Mouse (Mus musculus): ENCODE measurements at regions not wholly inside any gene's neighbourhood (a gene's known extent, or its start where the extent isn't known, plus 50 kb on each side); places are given as distances from the start of the nearest gene placed in this dataset.
A peak's percentile ranks its signal among the peaks of the same experiment; 100 is the strongest.

DNA sequence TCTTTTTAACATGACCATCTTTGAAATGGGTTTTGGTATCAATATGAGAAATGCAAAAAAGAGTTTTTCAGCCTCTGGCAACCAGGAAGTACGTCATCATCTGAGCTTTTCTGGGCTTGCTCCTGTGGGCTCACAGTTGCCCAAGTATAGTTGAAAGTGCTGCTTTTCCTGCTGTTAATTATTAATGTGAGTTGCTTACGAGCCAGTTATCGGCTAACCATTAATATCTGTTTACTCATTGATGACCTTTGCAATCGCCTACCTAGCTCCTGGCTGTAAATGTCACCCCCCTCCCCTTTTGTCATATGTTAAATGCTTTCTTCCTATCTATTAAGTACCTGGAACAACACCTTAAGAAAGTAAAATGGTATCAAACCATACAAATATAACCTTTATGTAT lies 135.3 kb upstream of the Nr2f2 start:
- DNase-seq (ENCODE audit: extremely low read depth, insufficient read length, low spot score), result no peak

- DNase-seq (ENCODE audit: extremely low read depth, insufficient read length, low spot score), result no peak
Observed at GRCm38 (mm10) chr7:70496541-70497154, 130.1 kb upstream of the Nr2f2 start.

DNA sequence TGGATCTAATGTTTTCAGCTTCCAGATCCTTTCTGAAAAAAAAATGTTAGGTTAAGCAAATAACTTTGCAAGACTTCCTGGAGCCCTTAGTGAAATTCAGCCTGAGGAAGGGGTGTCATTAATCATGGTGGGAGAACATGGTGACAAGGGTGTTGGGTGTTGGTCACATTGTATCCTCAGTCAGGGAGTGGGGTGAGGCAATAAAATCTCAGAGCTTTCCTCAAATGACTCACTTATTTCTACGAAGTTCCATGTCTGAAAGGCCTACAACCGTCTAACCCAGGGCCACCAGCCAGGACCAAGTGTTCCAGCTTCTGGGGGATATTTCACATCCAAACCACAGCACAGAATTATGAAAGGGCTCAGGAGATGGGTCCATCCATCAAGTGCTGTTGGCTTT lies 117.7 kb upstream of the Nr2f2 start:
- DNase-seq (ENCODE audit: extremely low read depth, insufficient read length, low spot score), result no peak

- no peak for DNase-seq (ENCODE audit: extremely low read depth, insufficient read length, low spot score)
Observed at GRCm38 (mm10) chr7:70483536-70483935, 117.0 kb upstream of the Nr2f2 start.

GRCm38 (mm10) chr7:70481880-70482279 lies 115.3 kb upstream of the Nr2f2 start:
- DNase-seq (ENCODE audit: extremely low read depth, insufficient read length, low spot score), result no peak

DNA sequence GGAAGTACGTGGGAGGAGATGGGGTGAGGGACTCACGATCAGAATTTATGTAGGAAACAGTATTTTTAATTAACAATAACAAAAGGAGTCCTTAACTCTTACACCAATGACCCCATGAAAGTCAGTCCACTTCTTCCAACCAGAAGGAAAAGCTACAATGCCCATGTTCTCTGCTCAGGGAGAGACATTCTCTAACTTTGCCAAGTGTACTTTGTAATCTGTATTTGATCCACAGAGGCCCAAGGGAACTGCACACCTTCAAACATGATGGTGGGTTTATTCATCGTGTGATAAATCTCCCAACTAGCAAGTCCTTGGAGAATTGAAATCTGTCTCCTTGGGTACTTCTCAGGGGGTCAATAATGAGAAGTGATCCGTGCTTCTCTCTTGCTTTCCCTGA lies 106.3 kb upstream of the Nr2f2 start:
- DNase-seq (ENCODE audit: extremely low read depth, insufficient read length, low spot score), result no peak

- DNase-seq (ENCODE audit: extremely low read depth, insufficient read length, low spot score), result no peak
Observed at GRCm38 (mm10) chr7:70470557-70470956, 104.0 kb upstream of the Nr2f2 start.

DNA sequence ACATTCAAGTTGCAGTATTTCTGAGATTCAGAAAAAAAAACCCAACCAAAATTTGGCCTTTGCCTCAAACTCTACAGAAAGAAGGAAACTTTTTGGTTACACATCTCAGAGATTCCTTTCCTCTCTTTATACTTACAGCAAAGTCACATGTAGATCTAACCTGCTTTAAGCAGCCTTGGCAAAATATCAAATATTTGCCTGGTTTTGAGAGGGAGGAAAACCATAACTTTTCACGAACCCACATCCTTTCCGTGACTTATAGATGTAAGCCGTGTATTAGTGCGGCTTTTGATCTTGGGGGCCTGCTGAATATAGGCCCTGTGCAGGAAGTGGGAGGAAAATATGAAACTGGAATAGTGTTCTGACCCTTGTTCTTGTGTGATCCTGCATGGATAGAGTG lies 95.6 kb upstream of the Nr2f2 start:
- DNase-seq (ENCODE audit: extremely low read depth, insufficient read length, low spot score), result no peak

DNA sequence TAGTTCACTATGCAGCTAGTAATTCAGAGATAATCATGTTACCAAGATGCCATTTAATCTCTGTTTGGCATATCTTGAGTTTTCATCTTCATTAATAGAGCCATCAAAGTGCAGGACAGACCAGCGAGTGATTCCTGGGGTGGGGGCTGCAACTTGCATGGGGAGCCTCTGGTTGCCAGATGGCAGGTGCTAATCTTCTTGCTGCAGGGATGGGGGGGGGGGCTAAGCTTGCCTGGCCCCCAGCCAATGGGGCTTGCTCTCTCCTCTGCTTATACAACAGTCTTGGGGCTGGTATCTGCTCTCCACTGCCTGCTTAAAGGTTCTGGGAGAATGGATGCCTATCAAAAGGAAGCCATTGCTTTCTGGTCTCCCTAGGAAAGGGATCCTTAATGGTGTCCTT lies 88.0 kb upstream of the Nr2f2 start:
- DNase-seq (ENCODE audit: extremely low read depth, insufficient read length, low spot score), result no peak

DNA sequence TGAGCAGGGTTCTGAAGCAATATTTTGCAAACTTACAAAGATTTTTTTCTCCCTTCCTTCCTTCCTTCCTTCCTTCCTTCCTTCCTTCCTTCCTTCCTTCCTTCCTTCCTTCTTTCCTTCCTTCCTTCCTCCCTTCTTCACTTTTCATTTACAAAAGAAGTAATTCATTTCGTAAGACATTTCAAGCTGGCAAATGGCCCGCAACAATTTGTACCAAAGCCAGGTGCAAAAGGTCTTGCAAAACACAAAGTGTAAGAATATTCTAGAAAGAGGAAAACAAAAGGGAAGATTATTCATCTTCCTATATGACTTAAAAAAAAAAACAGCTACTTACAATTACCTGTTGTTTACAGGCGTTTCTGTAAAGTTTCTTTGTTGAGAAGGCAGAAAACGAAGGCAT lies 86.3 kb upstream of the Nr2f2 start:
- DNase-seq (ENCODE audit: extremely low read depth, insufficient read length, low spot score), result no peak

DNA sequence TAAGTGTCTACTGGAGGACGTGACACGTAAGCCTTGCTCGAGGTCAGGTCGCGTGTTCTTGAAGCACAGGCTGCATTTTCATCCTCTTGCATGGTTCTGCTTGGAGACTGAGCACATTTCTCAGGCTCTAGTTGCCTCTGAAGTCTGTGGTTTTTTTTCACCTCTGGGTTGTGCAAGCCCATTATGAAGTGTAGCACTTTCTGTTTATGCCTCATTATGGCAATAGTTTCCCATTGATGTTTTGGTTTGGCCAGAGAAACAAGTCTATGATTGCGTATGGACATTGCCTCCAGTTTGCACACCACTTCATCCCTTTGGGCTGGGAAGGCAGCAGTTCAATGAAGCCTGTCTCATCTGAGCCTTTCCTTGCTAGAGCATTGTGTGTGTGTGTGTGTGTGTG lies 72.4 kb upstream of the Nr2f2 start:
- DNase-seq (ENCODE audit: extremely low read depth, insufficient read length, low spot score), result no peak

GRCm38 (mm10) chr7:70433838-70434237 lies 67.3 kb upstream of the Nr2f2 start:
- DNase-seq (ENCODE audit: extremely low read depth, insufficient read length, low spot score), result no peak

DNA sequence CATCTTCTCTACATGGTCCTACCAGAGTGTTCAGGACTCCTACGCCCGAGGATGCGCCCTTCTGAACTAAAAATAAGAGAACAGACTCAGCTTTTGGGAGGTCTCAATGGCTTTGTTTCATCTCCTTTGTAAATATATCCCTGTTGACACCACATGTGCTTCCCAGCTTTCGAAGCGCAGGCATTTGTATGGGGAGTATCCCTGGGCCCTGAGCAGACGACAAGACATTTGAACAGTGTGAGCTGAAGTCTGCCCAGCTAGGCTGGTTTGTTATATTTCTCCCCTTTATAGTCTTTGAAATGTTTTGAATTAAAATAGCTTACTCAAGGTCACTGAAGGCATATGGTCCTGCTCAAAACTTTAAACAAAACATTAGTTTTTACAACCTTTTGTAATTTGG lies 66.8 kb upstream of the Nr2f2 start:
- no peak for DNase-seq (ENCODE audit: extremely low read depth, insufficient read length, low spot score)

- DNase-seq (ENCODE audit: extremely low read depth, insufficient read length, low spot score), result no peak
Observed at GRCm38 (mm10) chr7:70431712-70432111, 65.2 kb upstream of the Nr2f2 start.

DNA sequence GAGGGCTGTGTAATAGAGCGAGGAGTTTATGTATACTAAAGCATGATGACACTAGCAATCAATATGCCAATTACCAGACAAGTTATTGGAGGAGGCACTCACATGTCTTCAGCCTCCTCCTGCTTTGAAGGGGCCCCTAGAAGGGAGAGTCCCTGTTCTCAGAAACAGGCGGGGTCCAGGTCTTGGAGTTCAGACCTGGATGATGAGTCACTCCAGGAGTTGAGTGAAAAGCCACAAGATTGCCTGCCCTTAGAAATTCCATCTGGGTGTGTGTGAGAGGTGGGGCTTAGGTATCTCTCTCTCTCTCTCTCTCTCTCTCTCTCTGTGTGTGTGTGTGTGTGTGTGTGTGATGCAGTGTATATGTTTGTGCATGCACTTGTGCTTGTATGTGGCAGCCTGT lies 62.8 kb upstream of the Nr2f2 start:
- peak; percentile 59 for DNase-seq (ENCODE audit: extremely low read depth, insufficient read length, low spot score)

DNA sequence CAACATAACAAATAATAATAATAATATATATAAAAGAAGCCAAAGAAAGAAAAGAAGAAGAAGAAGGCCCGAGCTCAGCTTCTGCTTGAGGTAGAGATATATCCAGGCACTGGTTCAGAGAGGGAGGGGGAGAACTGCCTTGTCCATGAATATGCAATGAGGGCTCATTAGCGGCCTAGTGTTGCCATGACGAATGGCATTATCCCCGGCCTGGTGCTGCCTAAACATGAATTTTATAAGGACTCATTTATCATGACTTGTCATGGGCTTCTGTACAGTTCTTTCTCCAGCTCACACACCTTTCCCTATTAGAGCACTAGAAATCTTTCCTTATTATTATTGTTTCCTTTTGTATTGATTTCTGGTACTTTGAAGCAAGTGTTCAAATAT lies 57.7 kb upstream of the Nr2f2 start:
- DNase-seq (ENCODE audit: extremely low read depth, insufficient read length, low spot score), result no peak

- DNase-seq (ENCODE audit: extremely low read depth, insufficient read length, low spot score), result no peak
Observed at GRCm38 (mm10) chr7:70423524-70424230, 57.1 kb upstream of the Nr2f2 start.

GRCm38 (mm10) chr7:70416185-70416941 lies 49.8 kb upstream of the Nr2f2 start:
- no peak for DNase-seq (ENCODE audit: extremely low read depth, insufficient read length, low spot score)

Data from 3134 (cell line).